Mouse (Mus musculus) frontal cortex, adult 2 months (tissue): ENCODE results near the gene Sesn1. TPM values are rescaled to one million over a fixed set of nuclear protein-coding genes. Genes with fewer than 3 reads are reported as not detected.

Source experiments
- polyA plus RNA-seq: library from polyadenylated mRNA; depleted of rRNA; stranded (reverse); fragments of >200 nt; gene quantifications from 2 replicates; pipeline ENCODE4 v1.2.3, GENCODE M21; 2012; rRNA removed

Gene Sesn1
- polyA plus RNA-seq, 1 experiment: 56.0 TPM

Other genes with a start within 250 kb of the Sesn1 start
- 1.3 and 1.4 TPM in 2 replicates for gene Ccdc162, start 93.3 kb upstream of the Sesn1 start, polyA plus RNA-seq
- gene Cep57l1, start 64 bp upstream of the Sesn1 start, polyA plus RNA-seq: 7.4 TPM in 2 replicates
- gene Armc2, start 208.5 kb downstream of the Sesn1 start, polyA plus RNA-seq: 11.6 and 15.1 TPM in 2 replicates